Mouse (Mus musculus) leukemia stem cell, adult 10-12 weeks (primary cell): ENCODE results near the gene Tagap1. TPM values are rescaled to one million over a fixed set of nuclear protein-coding genes. Genes with fewer than 3 reads are reported as not detected.

Experiments used
- polyA plus RNA-seq: library from polyadenylated mRNA; stranded (reverse); fragments of >175 nt; gene quantifications from 2 replicates; pipeline ENCODE4 v1.2.3, GENCODE M21; 2012; ENCODE audit warnings: low replicate concordance

Tagap1 gene
- polyA plus RNA-seq, result 4.6 and 5.6 TPM in 2 replicates

GRCm38 (mm10) chr17:6960776-6961175 is at the start of gene Tagap1:
Gene Tagap1, minus strand, starts transcription at chr17:6961156.

GRCm38 (mm10) chr17:6978287-6979248 is 17.6 kb upstream of the Tagap1 start, which contains the start of gene Gm49721:
Gene Gm49721, plus strand, starts transcription at chr17:6978904.

GRCm38 (mm10) chr17:6970334-6970733 is 9.4 kb upstream of the Tagap1 start, which contains the start of gene Rnaset2b:
Gene Rnaset2b, plus strand, starts transcription at chr17:6970634.

GRCm38 (mm10) chr17:6947984-6948768 is 12.8 kb downstream of the Tagap1 start, which contains the start of gene Rsph3b:
Gene Rsph3b, minus strand, starts transcription at chr17:6948682.

Other genes starting within 250 kb of the Tagap1 start
- 96.3 and 145 TPM in 2 replicates for gene Ezr, start 178.4 kb downstream of the Tagap1 start, polyA plus RNA-seq
- gene Rsph3b, start 12.5 kb downstream of the Tagap1 start, polyA plus RNA-seq, result 11.1 and 11.5 TPM in 2 replicates
- 1.6 and 253 TPM in 2 replicates for gene Rnaset2b, start 9.5 kb upstream of the Tagap1 start, polyA plus RNA-seq
- not detected in 2 replicates for gene Gm49721, start 17.7 kb upstream of the Tagap1 start, polyA plus RNA-seq
- not detected in 2 replicates for gene Gm1604a, start 64.4 kb upstream of the Tagap1 start, polyA plus RNA-seq
- gene Rps6ka2, start 209.0 kb upstream of the Tagap1 start, polyA plus RNA-seq, result 1.2 and 6.5 TPM in 2 replicates